Mouse (Mus musculus) left cerebral cortex, postnatal 14 days (tissue): ENCODE results near the gene Sae1. TPM values are rescaled to one million over a fixed set of nuclear protein-coding genes. Genes with fewer than 3 reads are reported as not detected.
"Not testable (repeated sequence)": the region's sequence is repeated elsewhere in the genome, so short reads cannot be mapped to it uniquely, and the experiment has no call there.

Experiments
- DNase-seq, 2 experiments: peaks; one replicate each; pipeline ENCODE4 v3.0.0; 2021 to 2022; ENCODE audit warnings: low spot score in 2 of 2, mixed read lengths in 1 of 2
- intact Hi-C: fragments of 180-260 bp; cut with DNase I; formaldehyde crosslinking; loops from one replicate; pipeline ENCODE4 v1.15.1; 2025
- total RNA-seq, 2 experiments: library from RNA; stranded (reverse); gene quantifications; 2 replicates each; pipeline ENCODE4 v1.2.3; 2021

Gene Sae1
- total RNA-seq, 2 experiments from 2014 or later = 103 to 108 TPM

DNA sequence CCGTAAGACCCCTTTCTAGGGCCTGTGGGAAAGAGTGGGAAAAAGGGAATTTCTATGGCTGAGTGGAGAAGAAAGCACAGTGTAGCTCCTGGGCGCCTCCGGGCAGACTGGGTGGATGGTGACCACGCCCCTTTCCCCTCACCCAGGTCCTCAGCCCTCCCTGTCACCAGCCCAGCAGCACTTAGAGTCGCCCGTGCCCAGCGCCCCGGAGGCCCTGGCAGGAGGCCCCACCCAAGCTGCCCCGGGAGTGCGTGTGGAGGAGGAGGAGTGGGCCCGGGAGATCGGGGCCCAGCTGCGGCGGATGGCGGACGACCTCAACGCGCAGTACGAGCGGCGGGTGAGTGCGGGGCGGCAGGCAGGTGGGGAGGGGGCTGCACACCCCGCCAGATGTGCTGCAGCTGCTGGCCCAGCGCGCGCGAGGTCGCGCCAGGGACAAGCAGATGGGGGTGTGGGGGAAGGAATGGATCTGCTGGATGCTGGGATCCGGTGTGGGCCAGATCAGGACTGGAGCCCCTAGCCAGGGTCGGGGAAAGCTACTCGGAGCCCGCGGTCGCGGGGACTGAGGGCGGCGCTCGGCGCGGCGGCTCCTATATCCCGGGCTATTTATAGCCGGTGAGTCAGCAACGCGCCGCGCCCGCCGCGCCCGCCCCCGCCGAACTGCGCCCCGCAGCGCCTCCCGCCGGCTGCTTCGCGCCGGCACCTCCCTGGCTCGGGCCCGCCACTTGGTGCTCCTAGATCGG is 74.0 kb downstream of the Sae1 start:
- peak; percentile 80 to 84 for DNase-seq
- intact Hi-C loops = loop anchor here (2.0 kb wide), 1 partner anchor 19 kb away; no protein-coding TSS in a partner anchor

DNA sequence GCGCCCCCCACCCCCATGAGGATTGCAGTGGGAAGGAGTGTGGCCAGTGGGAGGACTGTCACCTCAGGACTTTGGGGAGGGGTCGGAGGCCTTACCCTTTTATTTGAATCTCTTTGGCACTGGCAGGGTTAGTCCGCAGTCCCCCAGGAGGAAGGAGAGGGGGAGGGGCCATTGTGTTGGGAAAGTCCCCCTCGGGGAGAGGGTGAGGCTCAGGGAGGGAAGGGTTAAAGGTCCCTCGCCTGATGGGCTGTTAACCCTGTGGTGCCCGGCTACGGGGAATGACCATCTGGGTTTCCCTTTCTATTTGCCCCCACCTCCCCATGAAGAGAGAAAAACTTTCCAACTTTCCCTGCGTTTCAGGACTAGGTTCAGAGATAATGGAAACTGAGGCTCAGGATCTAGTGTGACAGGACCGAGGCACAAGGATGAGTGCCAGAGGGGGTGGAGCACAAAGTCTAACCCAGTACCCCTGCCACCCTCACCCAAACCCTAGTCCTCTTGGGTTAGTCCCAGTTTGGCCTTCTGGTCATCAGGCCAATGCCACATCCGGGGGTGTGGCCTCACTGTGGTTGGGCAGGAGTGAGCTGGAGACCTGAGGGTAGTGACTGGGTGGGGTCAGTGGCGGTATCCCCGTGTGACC is 74.8 kb downstream of the Sae1 start:
- peak in 1 of 2 experiments; percentile 19 for DNase-seq
- intact Hi-C loops = no loop called here

DNA sequence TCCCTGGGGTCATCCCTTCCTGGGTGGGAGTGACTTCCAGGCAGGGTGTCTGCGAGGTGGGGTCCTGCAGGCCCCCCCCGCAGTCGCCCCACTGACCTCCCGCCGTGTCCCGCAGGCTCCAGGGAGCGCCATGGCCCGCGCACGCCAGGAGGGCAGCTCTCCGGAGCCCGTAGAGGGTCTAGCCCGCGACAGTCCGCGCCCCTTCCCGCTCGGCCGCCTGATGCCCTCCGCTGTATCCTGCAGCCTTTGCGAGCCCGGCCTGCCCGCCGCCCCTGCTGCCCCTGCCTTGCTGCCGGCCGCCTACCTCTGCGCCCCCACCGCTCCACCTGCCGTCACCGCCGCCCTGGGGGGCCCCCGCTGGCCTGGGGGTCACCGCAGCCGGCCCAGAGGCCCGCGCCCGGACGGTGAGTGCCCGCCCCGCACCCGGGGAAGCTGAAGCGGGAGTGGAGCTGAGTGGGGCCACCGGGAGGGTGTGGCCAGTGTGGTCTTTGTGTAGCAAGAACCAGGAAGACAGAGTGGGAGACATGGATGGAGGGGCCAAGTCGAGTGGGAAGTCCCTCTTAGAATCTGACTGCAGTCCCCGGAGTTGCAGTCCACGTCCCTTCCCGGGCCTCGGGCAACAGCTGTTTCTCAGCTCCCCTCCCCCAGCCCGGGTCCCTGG is 75.5 kb downstream of the Sae1 start:
- no peak for DNase-seq
- intact Hi-C loops = no loop called here

DNA sequence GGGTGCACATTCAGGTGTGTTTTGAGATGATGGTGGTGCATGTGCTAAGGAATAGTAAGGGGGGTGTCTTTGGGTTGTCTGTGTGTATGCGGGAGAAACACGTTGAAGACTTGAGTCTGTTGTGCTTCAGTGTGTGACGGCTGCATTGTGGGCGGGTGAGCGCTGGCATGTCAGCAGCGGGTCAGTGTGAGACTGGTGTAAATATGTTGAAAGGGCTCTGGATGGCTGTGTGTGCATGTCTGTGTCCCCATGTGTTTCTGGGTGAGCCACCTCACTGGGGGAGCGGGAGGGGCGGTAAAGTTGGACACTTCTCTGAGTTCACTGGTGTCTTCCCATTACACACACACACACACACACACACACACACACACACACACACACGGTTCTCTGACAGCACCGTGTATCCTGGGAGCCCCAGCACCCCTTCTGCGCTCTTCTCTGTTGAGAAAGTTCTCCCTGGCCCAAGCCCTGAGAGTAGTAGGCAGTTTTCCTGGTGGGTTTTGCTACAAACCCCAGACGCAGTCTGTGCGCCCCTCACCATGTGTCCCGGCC is 76.1 kb downstream of the Sae1 start:
- intact Hi-C loops = no loop called here
- peak; percentile 15 to 66 for DNase-seq

DNA sequence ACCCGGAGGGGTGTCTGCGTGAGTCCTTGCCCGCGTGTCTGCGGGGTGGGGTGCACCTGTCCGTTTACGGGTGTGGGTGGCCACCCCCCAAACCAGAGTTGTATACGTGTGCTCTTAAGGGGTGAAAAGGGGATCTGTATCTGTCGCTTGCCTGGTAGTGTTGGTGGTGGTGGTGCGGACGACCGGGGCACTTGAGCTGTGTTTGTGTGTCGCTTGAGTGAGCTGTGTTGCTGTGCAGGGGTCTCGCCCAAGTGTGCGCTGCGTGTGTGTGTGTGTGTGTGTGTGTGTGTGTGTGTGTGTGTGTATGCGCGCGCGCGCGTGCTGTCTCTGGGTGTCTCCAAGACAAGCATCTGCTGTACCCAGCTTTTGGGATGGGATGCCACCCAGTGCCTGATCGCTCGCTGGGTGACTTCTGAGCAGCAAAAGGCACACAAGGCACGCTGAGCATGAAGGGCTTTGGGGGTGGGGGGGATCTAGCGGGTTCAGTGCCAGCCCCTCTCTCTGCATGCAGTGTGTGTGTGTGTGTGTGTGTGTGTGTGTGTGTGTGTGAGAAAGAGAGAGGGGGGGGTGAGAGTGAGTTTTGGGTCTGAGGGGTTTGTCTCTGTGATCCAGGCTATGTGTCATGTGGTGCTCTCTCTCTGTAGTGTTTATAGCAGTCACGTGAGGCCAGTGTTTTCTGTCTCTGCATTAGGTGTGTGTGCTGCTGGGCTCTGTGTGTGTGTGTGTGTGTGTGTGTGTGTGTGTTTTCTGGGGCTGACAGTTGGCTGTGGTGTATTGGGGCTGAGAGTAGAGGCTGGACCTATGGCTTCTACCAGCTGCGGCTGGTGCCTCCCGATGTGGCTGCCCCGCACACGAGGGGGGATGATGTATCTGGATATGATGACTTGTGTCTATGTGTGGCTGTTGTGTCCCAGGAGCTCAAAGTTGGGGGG is 76.8 kb downstream of the Sae1 start:
- intact Hi-C loops = no loop called here

DNA sequence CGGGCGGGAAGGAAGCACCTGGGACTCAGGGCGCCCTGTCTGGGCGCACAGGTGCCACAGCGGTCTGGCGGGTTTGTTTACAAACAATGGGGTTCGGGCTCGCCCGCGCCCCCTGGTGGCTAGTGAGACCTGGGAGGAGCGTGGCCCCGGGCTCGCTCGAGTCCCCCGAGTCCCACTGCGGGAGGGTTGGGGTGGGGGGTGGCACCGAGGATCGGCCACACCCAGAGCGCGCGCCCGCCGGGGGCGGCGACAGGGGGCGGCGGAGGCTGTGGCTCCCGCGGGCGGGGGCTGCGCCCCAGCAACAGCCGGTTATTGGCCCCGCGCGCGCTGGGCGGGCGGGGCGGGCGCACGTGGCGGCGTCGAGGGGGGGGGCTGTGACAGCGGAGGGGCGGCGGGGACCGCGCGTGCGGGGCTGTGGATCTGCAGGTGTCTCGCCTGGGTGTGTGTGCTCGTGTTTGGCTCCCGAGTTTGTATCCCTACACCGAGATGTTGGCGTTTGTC is 77.5 kb downstream of the Sae1 start:
- intact Hi-C loops = no loop called here
- DNase-seq = peak; percentile 76 to 79

More for the DNA sequence above, 76.8 kb downstream of the Sae1 start:
- DNase-seq = peak; percentile 70 to 81

DNA sequence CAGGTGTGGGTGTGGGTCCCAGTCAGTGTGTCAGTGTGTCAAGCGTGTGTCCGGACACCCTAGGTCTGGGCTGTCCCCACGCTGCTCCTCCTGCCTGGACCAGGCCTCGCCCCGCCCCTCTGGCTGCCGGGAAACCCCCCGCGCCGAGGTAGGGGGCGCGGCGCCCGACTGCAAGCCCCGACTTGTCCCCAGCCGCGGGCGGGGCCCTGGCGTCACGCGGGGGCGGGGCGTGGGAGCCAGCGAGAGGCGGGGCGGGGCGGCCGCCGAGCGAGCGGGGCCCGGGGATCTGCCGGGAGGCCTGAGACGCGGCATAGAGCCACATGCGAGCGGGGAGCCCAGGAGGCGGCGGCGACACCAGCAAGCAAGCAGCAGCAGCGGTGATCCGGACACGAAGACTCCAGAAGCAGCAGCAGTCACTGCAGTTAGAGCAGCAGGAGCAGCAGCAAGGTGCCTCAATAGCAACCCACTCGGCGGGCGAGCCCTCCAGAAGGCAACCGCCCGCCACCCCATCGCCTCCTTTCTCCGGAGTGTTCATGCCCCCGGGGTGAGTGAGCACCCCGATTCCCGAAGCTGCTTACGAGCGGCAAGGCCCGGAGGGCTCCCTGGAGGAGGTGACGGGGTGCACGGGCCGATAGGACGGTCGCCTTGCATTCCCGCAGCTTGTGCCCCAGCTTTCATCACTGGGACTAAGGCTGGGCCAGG is 78.1 kb downstream of the Sae1 start:
- DNase-seq = peak; percentile 81 to 85
- intact Hi-C loops = no loop called here

DNA sequence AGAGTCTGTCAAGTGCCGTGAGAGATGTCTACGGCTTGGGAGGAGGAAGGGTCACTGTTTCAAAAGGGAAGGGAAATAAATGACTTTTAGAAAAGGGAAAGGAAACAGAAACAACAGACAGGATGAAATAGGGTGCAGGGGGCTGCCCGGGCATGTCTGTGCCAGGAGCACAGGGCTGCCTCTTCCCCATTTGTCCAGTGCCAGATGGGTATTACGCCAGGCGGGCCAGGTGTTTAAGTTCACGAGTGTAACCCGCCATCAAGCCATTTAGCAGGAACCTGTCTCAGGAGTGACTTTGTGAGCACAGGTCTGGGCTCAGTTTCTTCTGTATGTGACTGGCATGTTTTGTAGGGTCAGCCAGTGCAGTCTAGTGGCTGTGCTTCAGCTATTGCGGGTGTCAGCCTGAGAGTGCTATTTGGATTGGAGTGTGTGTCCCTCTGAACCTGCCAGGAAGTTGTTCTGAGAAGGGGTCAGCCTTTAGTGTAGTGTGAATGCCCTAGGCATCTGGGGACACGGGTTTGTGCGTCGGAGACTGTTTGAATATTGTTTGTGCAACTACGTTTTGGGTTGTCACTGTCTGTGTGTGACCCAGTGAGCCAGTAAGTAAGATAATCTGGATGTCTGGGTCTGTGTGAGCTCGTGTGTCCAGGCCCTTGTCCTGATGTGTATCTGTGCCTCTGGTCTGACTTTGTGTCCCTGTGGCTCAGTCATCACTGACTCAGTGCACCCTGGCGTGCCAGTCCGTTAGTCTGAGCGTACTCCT is 78.9 kb downstream of the Sae1 start:
- intact Hi-C loops = no loop called here
- DNase-seq = no peak

DNA sequence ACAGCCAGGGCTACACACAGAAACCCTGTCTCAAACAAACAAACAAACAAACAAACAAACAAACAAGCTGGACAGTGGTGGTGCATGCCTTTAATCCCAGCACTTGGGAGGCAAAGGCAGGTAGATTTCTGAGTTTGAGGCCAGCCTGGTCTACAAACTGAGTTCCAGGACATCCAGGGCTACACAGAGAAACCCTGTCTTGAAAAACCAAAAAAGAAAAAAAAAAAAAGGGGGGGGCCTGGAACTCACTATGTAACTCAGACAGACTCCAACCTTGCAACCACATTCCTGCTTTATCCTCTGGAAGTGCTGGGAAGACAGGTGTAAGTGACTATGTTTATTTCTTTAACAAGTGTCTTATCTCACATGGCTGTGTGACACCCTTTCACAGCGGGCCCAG is 79.5 kb downstream of the Sae1 start, which contains the start of gene Bbc3:
Gene Bbc3 (plus strand): TSS at position 301 of the 400 bp plus-strand sequence.
- intact Hi-C loops, DNase-seq: not testable (repeated sequence)

DNA sequence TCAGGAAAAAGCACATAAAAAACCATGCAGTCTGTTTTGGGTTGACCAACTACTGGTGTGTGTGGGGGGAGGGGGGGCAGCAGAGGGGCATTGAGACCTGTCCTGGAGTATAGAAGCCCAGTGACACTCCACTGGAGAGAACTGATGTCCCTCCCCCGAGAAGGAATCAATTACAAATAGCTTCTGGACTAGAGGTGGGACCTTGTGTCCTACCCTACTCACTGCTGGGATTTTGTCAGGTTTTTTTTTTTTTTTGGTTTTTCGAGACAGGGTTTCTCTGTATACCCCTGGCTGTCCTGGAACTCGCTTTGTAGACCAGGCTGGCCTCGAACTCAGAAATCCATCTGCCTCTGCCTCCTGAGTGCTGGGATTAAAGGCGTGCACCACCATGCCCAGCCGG is 80.5 kb downstream of the Sae1 start:
- intact Hi-C loops, DNase-seq: not testable (repeated sequence)

DNA sequence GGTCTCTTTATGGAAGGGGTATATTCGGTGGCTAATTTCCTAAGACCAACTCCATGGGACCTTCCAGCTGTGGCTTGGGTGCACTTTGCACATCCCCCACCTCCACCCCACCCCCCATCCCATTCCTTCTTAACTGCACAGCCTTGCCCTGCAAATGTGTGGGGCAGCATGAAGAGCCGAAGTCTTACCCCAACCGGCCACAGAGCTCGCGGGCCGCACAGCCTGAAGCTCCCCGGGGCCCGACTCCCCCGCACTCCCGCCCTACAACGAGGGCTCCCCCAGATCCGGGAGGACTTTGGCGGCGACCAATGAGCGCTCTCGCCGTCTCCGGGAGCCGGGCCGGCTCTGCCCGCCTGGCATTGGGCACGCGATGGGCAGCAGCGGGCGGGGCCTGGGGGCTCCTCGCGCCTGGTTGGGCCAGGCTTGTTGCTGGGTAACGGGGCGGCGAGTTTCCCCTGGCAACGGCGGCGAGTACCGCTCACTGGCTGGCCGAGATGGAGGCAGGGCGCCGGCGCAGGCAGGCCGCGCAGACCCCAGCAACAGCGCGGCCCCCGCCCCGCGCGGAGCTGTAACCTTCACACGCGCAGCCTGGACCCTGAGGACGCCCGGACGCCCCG is 88.1 kb downstream of the Sae1 start:
- peak; percentile 96 for DNase-seq
- intact Hi-C loops = loop anchor here (10.0 kb wide), 2 partner anchors 165 to 315 kb away; partner anchors contain the start of gene Arhgap35

DNA sequence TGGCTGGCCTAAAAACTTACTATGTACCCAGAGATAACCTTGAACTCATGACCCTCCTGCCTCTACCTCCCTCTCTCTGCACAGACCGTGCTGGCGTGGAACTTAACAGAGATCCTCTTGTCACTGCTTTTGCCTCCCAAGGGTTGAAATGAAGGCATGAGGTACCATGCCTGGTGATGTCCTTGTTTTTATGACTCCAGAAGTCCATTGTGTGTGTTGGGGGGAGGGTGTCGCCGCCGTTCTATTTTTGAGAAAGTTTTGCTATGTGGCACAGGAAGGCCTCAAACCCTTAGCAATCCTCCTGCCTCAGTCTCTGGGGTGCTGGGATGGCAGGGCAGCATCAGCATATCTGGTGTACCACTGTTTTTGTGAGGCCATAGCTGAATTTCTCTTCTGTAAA is 88.7 kb downstream of the Sae1 start:
- DNase-seq = no peak
- intact Hi-C loops = loop anchor here (10.0 kb wide), 2 partner anchors 166 to 316 kb away; partner anchors contain the start of gene Arhgap35

DNA sequence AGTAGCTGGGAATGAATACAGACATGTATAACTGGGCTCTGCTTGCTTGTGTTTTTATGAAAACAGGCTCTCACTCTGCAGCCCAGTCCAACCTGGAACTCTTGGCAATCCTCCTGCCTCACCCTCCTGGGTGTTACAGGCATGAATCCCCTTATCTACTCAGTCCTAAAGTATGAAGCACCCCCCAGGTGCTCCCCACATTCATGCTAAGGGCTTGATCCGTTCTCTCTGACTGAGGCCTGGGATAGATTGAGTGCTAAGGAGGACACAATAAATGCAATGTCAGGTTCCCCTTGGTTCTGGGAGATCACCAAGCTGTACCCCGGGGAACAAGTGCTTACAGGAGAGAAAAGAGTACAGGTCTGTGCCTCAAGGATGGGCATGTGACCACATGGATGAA is 90.0 kb downstream of the Sae1 start:
- intact Hi-C loops = loop anchor here (10.0 kb wide), 2 partner anchors 167 to 317 kb away; partner anchors contain the start of gene Arhgap35
- no peak for DNase-seq

DNA sequence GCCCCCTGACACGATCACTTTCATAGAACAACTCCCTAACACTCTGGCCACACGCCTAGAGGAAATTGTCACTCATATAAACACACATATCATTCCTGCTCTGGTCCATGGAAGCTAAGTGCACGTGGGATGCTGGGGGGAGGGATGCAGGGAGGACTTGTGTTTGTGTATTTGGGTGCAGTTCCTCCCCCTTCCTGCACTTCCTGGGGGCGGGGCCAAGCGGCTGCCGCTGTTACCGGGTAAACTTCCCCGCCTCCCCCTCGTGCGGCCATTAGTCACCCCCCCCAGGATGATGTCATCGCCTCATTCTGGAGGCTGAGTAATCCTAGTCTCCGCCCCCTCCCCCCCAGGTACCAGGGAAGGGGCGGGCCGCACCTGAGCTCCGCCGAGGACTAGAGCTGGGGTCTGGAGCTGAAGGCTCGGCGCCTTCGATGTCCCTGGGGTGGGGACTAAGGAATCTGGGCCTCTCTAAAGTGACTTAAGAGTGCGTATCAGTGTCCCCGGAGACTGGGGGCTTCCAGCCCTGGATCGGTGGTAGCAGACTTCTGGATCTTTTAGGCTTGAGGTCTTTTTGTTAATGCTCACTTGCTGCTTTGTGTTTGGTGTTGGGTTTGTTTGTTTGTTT is 90.7 kb downstream of the Sae1 start:
- intact Hi-C loops = loop anchor here (10.0 kb wide), 2 partner anchors 168 to 318 kb away; partner anchors contain the start of gene Arhgap35
- DNase-seq = peak; percentile 76 to 93

DNA sequence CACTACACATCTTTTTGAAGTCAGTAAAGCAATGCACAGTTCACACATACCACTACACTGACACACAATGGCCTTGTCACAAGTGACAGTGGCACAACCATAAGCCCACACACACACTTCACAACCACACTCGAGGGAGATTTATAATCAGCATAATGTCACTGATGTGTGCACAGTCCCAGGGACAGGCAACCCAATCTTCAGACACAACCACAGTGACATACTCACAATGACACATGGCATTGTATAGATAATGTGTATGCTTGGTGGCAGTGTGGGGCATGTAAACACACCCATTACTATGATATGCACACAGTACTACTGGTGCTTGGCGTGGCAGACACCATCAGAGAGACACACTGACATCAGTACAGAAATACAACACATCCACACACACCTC is 91.5 kb downstream of the Sae1 start:
- intact Hi-C loops = loop anchor here (10.0 kb wide), 2 partner anchors 169 to 319 kb away; partner anchors contain the start of gene Arhgap35

DNA sequence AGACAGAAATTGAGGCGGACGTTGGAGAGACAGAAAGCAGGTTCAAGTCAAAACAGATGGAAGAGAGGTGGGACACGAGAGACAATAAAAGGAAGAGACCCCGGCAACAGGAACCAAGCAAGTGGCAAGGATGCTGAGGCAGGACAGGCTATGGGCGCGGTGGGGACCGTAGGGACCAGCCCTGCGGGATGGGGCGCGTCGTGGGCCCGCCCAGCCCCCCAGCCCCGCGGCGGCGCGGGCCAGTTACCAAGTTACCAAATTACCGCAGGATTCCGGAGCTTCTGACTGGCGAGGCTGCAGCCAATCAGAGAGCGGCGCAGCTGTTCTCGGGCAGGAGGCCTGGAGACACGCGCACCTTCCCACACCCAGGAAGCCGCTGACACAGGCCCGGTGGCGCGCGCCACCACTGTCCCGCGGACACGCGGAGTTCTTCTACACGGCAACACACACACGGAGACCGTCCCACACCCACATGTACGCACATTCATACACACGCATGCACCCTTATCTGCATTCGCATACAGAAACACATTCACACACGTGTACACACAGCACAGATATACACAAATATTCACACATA is 92.2 kb downstream of the Sae1 start:
- peak; percentile 82 to 88 for DNase-seq
- intact Hi-C loops = loop anchor here (2.0 to 10.0 kb wide), 4 partner anchors 19 to 319 kb away; partner anchors contain the start of gene Arhgap35

More for the DNA sequence above, 91.5 kb downstream of the Sae1 start:
- no peak for DNase-seq
